Mouse (Mus musculus) intestine, embryonic 14.5 days (tissue): ENCODE measurements at regions not wholly inside any gene's neighbourhood (a gene's known extent, or its start where the extent isn't known, plus 50 kb on each side); places are given as distances from the start of the nearest gene placed in this dataset.

Experiments used
- ATAC-seq: fragments of 200-750 bp; cut with Nextera tagmentation; replicated peaks from 2 replicates; pipeline ENCODE4 v1.8.0; 2017; ENCODE audit warnings: low read depth, moderate number of reproducible peaks, moderate TSS enrichment, moderate library complexity; ENCODE audit not compliant: low FRiP score, low TSS enrichment
- DNase-seq: peaks from one replicate; pipeline ENCODE4 v3.0.0-alpha.2; 2018; ENCODE audit warnings: low spot score
- H3K27ac ChIP-seq: fragments of 300-500 bp; sonication (generic); 2 replicates; pipeline ENCODE4 v1.5.1; 2014; ENCODE audit warnings: low read depth, mild to moderate bottlenecking, control low read depth
- H3K27me3 ChIP-seq: fragments of 300-500 bp; sonication (generic); replicated peaks from 2 replicates; pipeline ENCODE4 v1.6.1; 2014; ENCODE audit warnings: low read length, control low read depth; ENCODE audit not compliant: control insufficient read depth, insufficient read depth
- H3K36me3 ChIP-seq: fragments of 300-500 bp; sonication (generic); 2 replicates; pipeline ENCODE4 v1.6.1; 2014; ENCODE audit warnings: low read length, control low read depth; ENCODE audit not compliant: control insufficient read depth, insufficient read depth
- H3K4me1 ChIP-seq: fragments of 300-500 bp; sonication (generic); replicated peaks from 2 replicates; pipeline ENCODE4 v1.6.1; 2014; ENCODE audit warnings: low read length, control low read depth, mixed read lengths; ENCODE audit not compliant: control insufficient read depth, insufficient read depth
- H3K4me2 ChIP-seq: fragments of 300-500 bp; sonication (generic); 2 replicates; pipeline ENCODE4 v1.6.1; 2014; ENCODE audit warnings: low read length
- H3K4me3 ChIP-seq: fragments of 300-500 bp; sonication (generic); 2 replicates; pipeline ENCODE4 v1.5.1; 2014; ENCODE audit warnings: low read depth, low read length, control low read depth, mixed read lengths
- H3K9ac ChIP-seq: fragments of 300-500 bp; sonication (generic); 2 replicates; pipeline ENCODE4 v1.6.1; 2014; ENCODE audit warnings: mild to moderate bottlenecking, low read length
- H3K9me3 ChIP-seq: fragments of 300-500 bp; sonication (generic); 2 replicates; pipeline ENCODE4 v1.6.1; 2016; ENCODE audit warnings: low read length, control low read depth; ENCODE audit not compliant: control insufficient read depth
- WGBS: fragments of 180-500 bp; shearing (Covaris S2); extraction: QIAGEN DNeasy Blood & Tissue Kit; methylation state at CpG from one replicate; pipeline ENCODE4 v1.1.7; 2014; 5-methylcytosine and 5-hydroxymethylcytosine counted together

GRCm38 (mm10) chr3:144137483-144137882 is 67.5 kb downstream of the Lmo4 start:
- Histone ChIP-seq H3K4me1 (no peaks in the 10 kb centered on the region), H3K36me3 (no peaks in the 10 kb centered on the region), H3K27me3 (no peaks in the 10 kb centered on the region), H3K27ac (no peak overlapping the region), H3K9me3 (no peaks in the 10 kb centered on the region), H3K4me2 (no peak overlapping the region), H3K4me3 (no peak overlapping the region), H3K9ac (no peak overlapping the region)
- ATAC-seq (no peak), DNase-seq (peak; percentile 41)
- whole genome bisulfite sequencing, result 84% methylated on average over 3 of the region's 3 CpGs

- H3K9me3 ChIP-seq, result no peaks in the 10 kb centered on the region
- H3K4me2 ChIP-seq, result no peak overlapping the region
- WGBS, result 61% methylated on average over 2 of the region's 2 CpGs
- no peak overlapping the region for H3K4me3 ChIP-seq
- no peaks in the 10 kb centered on the region for H3K4me1 ChIP-seq
- H3K27me3 ChIP-seq, result no peaks in the 10 kb centered on the region
- no peak overlapping the region for H3K27ac ChIP-seq
- H3K9ac ChIP-seq, result no peak overlapping the region
- no peaks in the 10 kb centered on the region for H3K36me3 ChIP-seq
- ATAC-seq (no peak), DNase-seq (no peak)
Measured at GRCm38 (mm10) chr3:144136432-144136831, 68.6 kb downstream of the Lmo4 start.

- WGBS, result 95% methylated on average over 6 of the region's 6 CpGs
Measured at GRCm38 (mm10) chr3:144135646-144136045, 69.4 kb downstream of the Lmo4 start.

GRCm38 (mm10) chr3:144128042-144128441 is 77.0 kb downstream of the Lmo4 start:
- Histone ChIP-seq H3K4me3 (no peak overlapping the region), H3K36me3 (no peaks in the 10 kb centered on the region), H3K27me3 (no peaks in the 10 kb centered on the region), H3K9me3 (no peaks in the 10 kb centered on the region), H3K4me2 (no peak overlapping the region), H3K27ac (no peak overlapping the region), H3K9ac (no peak overlapping the region), H3K4me1 (no peaks in the 10 kb centered on the region)
- ATAC-seq (no peak), DNase-seq (no peak)
- WGBS, result 94% methylated on average over 4 of the region's 4 CpGs

More at GRCm38 (mm10) chr3:144135646-144136045, 69.4 kb downstream of the Lmo4 start:
- DNase-seq, result no peak
- no peak overlapping the region for H3K9ac ChIP-seq
- H3K9me3 ChIP-seq, result no peaks in the 10 kb centered on the region
- ATAC-seq, result no peak
- H3K27ac ChIP-seq, result no peak overlapping the region
- no peak overlapping the region for H3K4me3 ChIP-seq
- H3K27me3 ChIP-seq, result no peaks in the 10 kb centered on the region
- H3K36me3 ChIP-seq, result no peaks in the 10 kb centered on the region
- no peak overlapping the region for H3K4me2 ChIP-seq
- no peaks in the 10 kb centered on the region for H3K4me1 ChIP-seq

- Histone ChIP-seq H3K4me2 (no peak overlapping the region), H3K4me1 (no peaks in the 10 kb centered on the region), H3K4me3 (no peak overlapping the region), H3K36me3 (no peaks in the 10 kb centered on the region), H3K27ac (no peak overlapping the region), H3K9ac (no peak overlapping the region), H3K27me3 (no peaks in the 10 kb centered on the region), H3K9me3 (no peaks in the 10 kb centered on the region)
- DNase-seq (no peak), ATAC-seq (no peak)
- 84% methylated on average over 4 of the region's 4 CpGs for WGBS
Measured at GRCm38 (mm10) chr3:144124353-144124752, 80.7 kb downstream of the Lmo4 start.

GRCm38 (mm10) chr3:144123361-144124072 is 81.5 kb downstream of the Lmo4 start:
- no peak for ATAC-seq
- H3K4me1 ChIP-seq, result no peaks in the 10 kb centered on the region
- no peak overlapping the region for H3K9ac ChIP-seq
- no peak for DNase-seq
- no peaks in the 10 kb centered on the region for H3K9me3 ChIP-seq
- WGBS, result 84% methylated on average over 6 of the region's 6 CpGs
- no peaks in the 10 kb centered on the region for H3K27me3 ChIP-seq
- H3K27ac ChIP-seq, result no peak overlapping the region
- no peaks in the 10 kb centered on the region for H3K36me3 ChIP-seq
- no peak overlapping the region for H3K4me3 ChIP-seq
- no peak overlapping the region for H3K4me2 ChIP-seq

- Histone ChIP-seq H3K4me3 (no peak overlapping the region), H3K36me3 (no peaks in the 10 kb centered on the region), H3K27ac (no peak overlapping the region), H3K9me3 (peaks cover 2% of the 10 kb centered on the region; the same call in 1 of the 2 replicates), H3K4me2 (no peak overlapping the region), H3K9ac (no peak overlapping the region), H3K27me3 (no peaks in the 10 kb centered on the region), H3K4me1 (no peaks in the 10 kb centered on the region)
- ATAC-seq (no peak), DNase-seq (no peak)
- 61% methylated on average over 3 of the region's 3 CpGs for WGBS
Measured at GRCm38 (mm10) chr3:144119076-144119475, 85.9 kb downstream of the Lmo4 start.

- no peak for ATAC-seq
- no peak for DNase-seq
- Histone ChIP-seq H3K27me3 (no peaks in the 10 kb centered on the region), H3K4me2 (no peak overlapping the region), H3K36me3 (no peaks in the 10 kb centered on the region), H3K9ac (no peak overlapping the region), H3K27ac (no peak overlapping the region), H3K9me3 (peaks cover 2% of the 10 kb centered on the region; the same call in 1 of the 2 replicates), H3K4me1 (no peaks in the 10 kb centered on the region), H3K4me3 (no peak overlapping the region)
- WGBS, result 74% methylated on average over 11 of the region's 11 CpGs
Measured at GRCm38 (mm10) chr3:144113672-144114645, 91.1 kb downstream of the Lmo4 start.
